Mouse (Mus musculus) forebrain, embryonic 12.5 days (tissue): Measurements from ENCODE around the gene Myo15b. TPM values are rescaled to one million over a fixed set of nuclear protein-coding genes. Genes with fewer than 3 reads are reported as not detected.

ENCODE experiments used
- polyA plus RNA-seq: library from polyadenylated mRNA; unstranded; fragments of >200 nt; fragmentation: Nextera tagmentation; extraction: Ambion mirVana; gene quantifications from 2 replicates; pipeline ENCODE4 v1.2.1, GENCODE M21; 2016

Myo15b gene
- polyA plus RNA-seq, 1 experiment from 2014 or later: 0.17 TPM

Other genes with a start within 250 kb of the Myo15b start
- 15.2 and 16.5 TPM in 2 replicates for gene Mif4gd, start 245.4 kb upstream of the Myo15b start, polyA plus RNA-seq
- 28.4 and 29.7 TPM in 2 replicates for gene Slc25a19, start 230.1 kb upstream of the Myo15b start, polyA plus RNA-seq
- 124 and 137 TPM in 2 replicates for gene Grb2, start 149.8 kb upstream of the Myo15b start, polyA plus RNA-seq
- gene Tmem94, start 93.0 kb upstream of the Myo15b start, polyA plus RNA-seq: 39.0 and 45.2 TPM in 2 replicates
- 15.5 and 19.5 TPM in 2 replicates for gene Caskin2, start 44.8 kb upstream of the Myo15b start, polyA plus RNA-seq
- gene Tsen54, start 43.7 kb upstream of the Myo15b start, polyA plus RNA-seq: 27.1 and 28.4 TPM in 2 replicates
- gene Llgl2, start 34.4 kb upstream of the Myo15b start, polyA plus RNA-seq: 2.4 and 2.7 TPM in 2 replicates
- 1.1 and 1.3 TPM in 2 replicates for gene Smim5, start 41.6 kb downstream of the Myo15b start, polyA plus RNA-seq
- 0.49 and 1.1 TPM in 2 replicates for gene Smim6, start 53.6 kb downstream of the Myo15b start, polyA plus RNA-seq
- 56.8 and 61.9 TPM in 2 replicates for gene Sap30bp, start 74.9 kb downstream of the Myo15b start, polyA plus RNA-seq
- gene Recql5, start 75.1 kb downstream of the Myo15b start, polyA plus RNA-seq: 32.5 and 33.4 TPM in 2 replicates
- gene Itgb4, start 116.3 kb downstream of the Myo15b start, polyA plus RNA-seq: 0.94 and 1.0 TPM in 2 replicates
- 98.3 and 107 TPM in 2 replicates for gene Galk1, start 154.3 kb downstream of the Myo15b start, polyA plus RNA-seq
- gene H3f3b, start 169.6 kb downstream of the Myo15b start, polyA plus RNA-seq: 2,341 and 2,432 TPM in 2 replicates
- 47.9 and 50.4 TPM in 2 replicates for gene Unk, start 171.9 kb downstream of the Myo15b start, polyA plus RNA-seq
- 0.69 and 0.73 TPM in 2 replicates for gene Unc13d, start 219.6 kb downstream of the Myo15b start, polyA plus RNA-seq
- 92.3 and 101 TPM in 2 replicates for gene Wbp2, start 228.6 kb downstream of the Myo15b start, polyA plus RNA-seq